Mouse (Mus musculus) embryonic facial prominence, embryonic 14.5 days (tissue): ENCODE data around the gene Cbarp. TPM values are rescaled to one million over a fixed set of nuclear protein-coding genes. Genes with fewer than 3 reads are reported as not detected.
A peak's percentile ranks its signal among the peaks of the same experiment; 100 is the strongest.

Experiments
- ATAC-seq: fragments of 200-750 bp; cut with Nextera tagmentation; 2 replicates; pipeline ENCODE4 v1.8.0; 2017; ENCODE audit warnings: low read depth, moderate number of reproducible peaks, moderate TSS enrichment
- DNase-seq: peaks from one replicate; pipeline ENCODE4 v3.0.0-alpha.2; 2015; ENCODE audit warnings: low spot score
- H3K27ac ChIP-seq: fragments of 300-500 bp; sonication (generic); replicated peaks from 2 replicates; pipeline ENCODE4 v1.5.1; 2014; ENCODE audit warnings: low read depth, mild to moderate bottlenecking, low read length, moderate library complexity
- H3K27me3 ChIP-seq: fragments of 300-500 bp; sonication (generic); replicated peaks from 2 replicates; pipeline ENCODE4 v1.6.1; 2014; ENCODE audit warnings: low read length; ENCODE audit not compliant: control insufficient read depth, insufficient read depth
- H3K36me3 ChIP-seq: fragments of 300-500 bp; sonication (generic); 2 replicates; pipeline ENCODE4 v1.6.1; 2014; ENCODE audit warnings: low read length, mixed read lengths; ENCODE audit not compliant: control insufficient read depth, insufficient read depth
- H3K4me1 ChIP-seq: fragments of 300-500 bp; sonication (generic); 2 replicates; pipeline ENCODE4 v1.6.1; 2014; ENCODE audit warnings: antibody characterized with exemption, low read length; ENCODE audit not compliant: control insufficient read depth, insufficient read depth
- H3K4me2 ChIP-seq: fragments of 300-500 bp; sonication (generic); 2 replicates; pipeline ENCODE4 v1.6.1; 2014; ENCODE audit warnings: low read depth, mild to moderate bottlenecking, low read length, moderate library complexity, mixed read lengths
- H3K4me3 ChIP-seq: fragments of 300-500 bp; sonication (generic); 2 replicates; pipeline ENCODE4 v1.5.1; 2014; ENCODE audit warnings: low read depth, mild to moderate bottlenecking, low read length
- H3K9ac ChIP-seq: fragments of 300-500 bp; sonication (generic); 2 replicates; pipeline ENCODE4 v1.6.1; 2014; ENCODE audit warnings: low read depth, mild to moderate bottlenecking, low read length, moderate library complexity, mixed read lengths
- H3K9me3 ChIP-seq: fragments of 300-500 bp; sonication (generic); 2 replicates; pipeline ENCODE4 v1.6.1; 2016; ENCODE audit warnings: low read length; ENCODE audit not compliant: control insufficient read depth
- WGBS: fragments of 180-500 bp; shearing (Covaris S2); extraction: QIAGEN DNeasy Blood & Tissue Kit; methylation state at CpG from one replicate; pipeline ENCODE4 v1.1.7; 2014; 5-methylcytosine and 5-hydroxymethylcytosine counted together
- polyA plus RNA-seq: library from polyadenylated mRNA; unstranded; fragments of >200 nt; fragmentation: Nextera tagmentation; extraction: Ambion mirVana; gene quantifications from 2 replicates; pipeline ENCODE4 v1.2.1, GENCODE M21; 2014

Cbarp gene
- polyA plus RNA-seq, 1 experiment from 2014 or later = 7.3 TPM

DNA sequence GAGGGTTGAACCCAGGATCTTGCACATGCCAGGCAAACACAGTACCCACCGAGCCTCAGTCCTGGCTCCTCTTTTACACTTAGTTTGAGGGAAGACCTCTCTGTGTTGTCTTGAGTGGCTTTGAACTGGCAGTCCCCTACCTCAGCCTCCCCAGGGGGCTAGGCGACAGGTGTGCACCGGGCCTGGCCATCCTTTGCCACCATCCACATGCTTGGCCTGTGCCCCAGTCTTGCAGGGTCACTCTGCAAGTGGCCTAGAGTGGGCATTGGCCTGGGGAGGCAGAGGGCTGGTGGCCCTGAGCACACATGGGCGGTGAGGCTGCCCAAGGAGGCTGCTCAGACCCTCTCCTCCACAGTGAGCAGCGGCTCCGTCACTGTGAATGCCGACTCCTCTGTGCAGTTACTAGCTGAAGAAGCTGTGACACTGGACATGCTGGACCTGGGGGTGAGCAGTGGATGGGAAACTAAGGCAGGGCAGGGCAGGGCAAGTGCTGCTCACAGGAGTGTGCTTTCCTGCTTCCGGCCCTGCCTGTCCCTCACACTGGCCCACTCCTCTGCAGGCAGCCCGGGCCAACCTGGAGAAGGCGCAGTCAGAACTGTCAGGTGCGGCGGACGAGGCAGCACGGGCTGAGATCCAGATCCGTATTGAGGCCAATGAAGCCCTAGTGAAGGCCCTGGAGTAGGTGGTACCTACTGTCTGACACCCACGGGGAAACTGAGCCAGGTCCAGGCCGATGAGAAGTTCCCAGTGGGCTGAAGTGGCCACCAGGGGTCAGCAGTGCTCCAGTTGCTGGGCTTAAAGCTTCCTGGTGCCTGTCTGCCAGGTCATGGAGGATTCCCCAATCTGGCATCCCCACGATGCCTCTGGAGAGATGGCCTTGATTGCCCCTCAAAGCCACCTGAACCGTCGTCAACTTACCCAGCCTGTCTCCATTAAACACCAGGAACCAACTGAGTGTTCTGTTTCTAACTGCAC, 4.5 kb upstream of the Cbarp start:
- Histone ChIP-seq H3K9ac (no peak overlapping the region), H3K27ac (no peak overlapping the region), H3K9me3 (no peaks in the 10 kb centered on the region), H3K27me3 (no peaks in the 10 kb centered on the region), H3K4me2 (no peak overlapping the region), H3K4me1 (0 out of 2 replicates have a peak, but pooled peaks cover 4% of the 10 kb centered on the region), H3K4me3 (no peak overlapping the region), H3K36me3 (peaks cover 34% of the 10 kb centered on the region)
- WGBS = 71% methylated on average over 20 of the region's 20 CpGs
- no peak for ATAC-seq
- DNase-seq = no peak

GRCm38 (mm10) chr10:80144159-80144558, 3.5 kb upstream of the Cbarp start:
- DNase-seq = no peak
- Histone ChIP-seq H3K27ac (no peak overlapping the region), H3K4me1 (0 out of 2 replicates have a peak, but pooled peaks cover 4% of the 10 kb centered on the region), H3K4me3 (no peak overlapping the region), H3K27me3 (no peaks in the 10 kb centered on the region), H3K4me2 (no peak overlapping the region), H3K36me3 (peaks cover 28% of the 10 kb centered on the region), H3K9me3 (no peaks in the 10 kb centered on the region), H3K9ac (peak overlapping the region; percentile 16; the same call in 1 of the 2 replicates)
- ATAC-seq = no peak
- WGBS = 93% methylated on average over 12 of the region's 12 CpGs

- no peaks in the 10 kb centered on the region for H3K9me3 ChIP-seq
- peaks cover 28% of the 10 kb centered on the region for H3K36me3 ChIP-seq
- H3K27ac ChIP-seq = no peak overlapping the region
- ATAC-seq = no peak
- 91% methylated on average over 7 of the region's 7 CpGs for WGBS
- no peaks in the 10 kb centered on the region for H3K27me3 ChIP-seq
- no peak overlapping the region for H3K4me3 ChIP-seq
- H3K9ac ChIP-seq = 0 out of 2 replicates have a peak overlapping the region, but pooled peaks have one; percentile 9
- H3K4me2 ChIP-seq = no peak overlapping the region
- DNase-seq = no peak
- 0 out of 2 replicates have a peak, but pooled peaks cover 4% of the 10 kb centered on the region for H3K4me1 ChIP-seq
Observed at GRCm38 (mm10) chr10:80143664-80144063, 3.0 kb upstream of the Cbarp start.

- no peaks in the 10 kb centered on the region for H3K9me3 ChIP-seq
- DNase-seq = no peak
- H3K27ac ChIP-seq = peak overlapping the region; percentile 73
- H3K4me1 ChIP-seq = peaks cover 14% of the 10 kb centered on the region
- peak overlapping the region; percentile 76 for H3K4me3 ChIP-seq
- no peak for ATAC-seq
- peak overlapping the region; percentile 90 for H3K9ac ChIP-seq
- peaks cover 4% of the 10 kb centered on the region; the same call in 1 of the 2 replicates for H3K27me3 ChIP-seq
- peak overlapping the region; percentile 86 for H3K4me2 ChIP-seq
- H3K36me3 ChIP-seq = peaks cover 28% of the 10 kb centered on the region
- 0% methylated on average over 14 of the region's 15 CpGs for WGBS
Observed at GRCm38 (mm10) chr10:80142530-80142925, 1.9 kb upstream of the Cbarp start.

DNA sequence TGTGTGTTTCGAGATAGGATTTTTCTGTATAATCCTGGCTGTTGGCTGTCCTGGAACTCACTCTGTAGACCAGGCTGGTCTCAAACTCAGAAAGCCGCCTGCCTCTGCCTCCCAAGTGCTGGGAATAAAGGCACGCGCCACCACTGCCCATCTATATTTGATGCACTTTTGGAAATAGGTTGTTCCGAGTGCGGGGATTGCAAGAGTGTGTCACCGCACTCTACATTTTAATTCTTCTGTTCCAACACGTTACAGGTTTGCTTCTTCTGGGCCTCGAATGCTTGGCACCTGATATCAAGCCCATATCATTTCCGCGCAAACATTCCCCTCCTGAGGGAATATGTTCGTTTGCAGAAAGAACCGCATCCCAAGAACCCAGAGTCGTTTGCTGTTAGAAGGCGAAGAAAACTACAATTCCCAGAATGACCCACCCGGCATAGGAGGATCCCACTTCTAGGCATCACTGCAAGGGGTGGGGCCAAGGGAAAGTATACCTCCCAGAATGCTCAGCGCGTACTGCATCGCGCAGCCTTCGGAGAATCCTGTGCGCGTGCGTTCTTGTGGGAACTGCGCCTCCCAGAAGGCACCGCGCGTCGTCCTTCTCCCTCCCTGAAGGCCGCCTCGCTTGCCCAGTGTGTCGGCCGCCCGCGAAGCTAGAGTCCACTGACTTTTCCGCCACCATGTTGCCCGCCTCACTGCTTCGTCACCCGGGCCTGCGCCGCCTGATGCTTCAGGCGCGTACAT, 1.3 kb upstream of the Cbarp start:
- peaks cover 28% of the 10 kb centered on the region for H3K36me3 ChIP-seq
- 2% methylated on average over 43 of the region's 43 CpGs for WGBS
- ATAC-seq (peak; percentile 88), DNase-seq (peak; percentile 100)
- peaks cover 9% of the 10 kb centered on the region; the same call in 1 of the 2 replicates for H3K27me3 ChIP-seq
- H3K4me1 ChIP-seq = peaks cover 20% of the 10 kb centered on the region
- H3K9ac ChIP-seq = peak overlapping the region; percentile 90
- peak overlapping the region; percentile 86 for H3K4me2 ChIP-seq
- no peaks in the 10 kb centered on the region for H3K9me3 ChIP-seq
- peak overlapping the region; percentile 76 for H3K4me3 ChIP-seq
- peak overlapping the region; percentile 84 for H3K27ac ChIP-seq

GRCm38 (mm10) chr10:80141243-80141642, 608 bp upstream of the Cbarp start:
- 0% methylated on average over 28 of the region's 29 CpGs for WGBS

GRCm38 (mm10) chr10:80139975-80140665, 515 bp downstream of the Cbarp start:
- ATAC-seq (no peak), DNase-seq (no peak)
- Histone ChIP-seq H3K9ac (no peak overlapping the region), H3K9me3 (0 out of 2 replicates have a peak, but pooled peaks cover 3% of the 10 kb centered on the region), H3K4me3 (no peak overlapping the region), H3K36me3 (peaks cover 24% of the 10 kb centered on the region), H3K27ac (0 out of 2 replicates have a peak overlapping the region, but pooled peaks have one; percentile 84), H3K4me1 (peaks cover 23% of the 10 kb centered on the region), H3K27me3 (peaks cover 24% of the 10 kb centered on the region), H3K4me2 (no peak overlapping the region)
- 75% methylated on average over 11 of the region's 11 CpGs for WGBS

More at GRCm38 (mm10) chr10:80141243-80141642, 608 bp upstream of the Cbarp start:
- peak; percentile 97 for DNase-seq
- ATAC-seq = peak; percentile 71
- Histone ChIP-seq H3K9me3 (no peaks in the 10 kb centered on the region), H3K4me2 (peak overlapping the region; percentile 86), H3K27me3 (peaks cover 17% of the 10 kb centered on the region), H3K27ac (peak overlapping the region; percentile 84), H3K9ac (peak overlapping the region; percentile 52), H3K4me1 (peaks cover 23% of the 10 kb centered on the region), H3K36me3 (peaks cover 28% of the 10 kb centered on the region), H3K4me3 (peak overlapping the region; percentile 76)

GRCm38 (mm10) chr10:80139439-80139775, 1.2 kb downstream of the Cbarp start:
- Histone ChIP-seq H3K4me1 (peaks cover 23% of the 10 kb centered on the region), H3K36me3 (peaks cover 21% of the 10 kb centered on the region), H3K9ac (peak overlapping the region; percentile 76), H3K4me3 (peak overlapping the region; percentile 69), H3K27ac (peak overlapping the region; percentile 73; the same call in 1 of the 2 replicates), H3K9me3 (0 out of 2 replicates have a peak, but pooled peaks cover 3% of the 10 kb centered on the region), H3K27me3 (peaks cover 24% of the 10 kb centered on the region), H3K4me2 (peak overlapping the region; percentile 96)
- WGBS = 5% methylated on average over 7 of the region's 10 CpGs
- ATAC-seq = peak; percentile 1; the same call in 1 of the 2 replicates
- DNase-seq = no peak
